Mouse (Mus musculus) embryonic facial prominence, embryonic 12.5 days (tissue): Measurements from ENCODE around the gene Fam183b. TPM values are rescaled to one million over a fixed set of nuclear protein-coding genes. Genes with fewer than 3 reads are reported as not detected.
A peak's percentile ranks its signal among the peaks of the same experiment; 100 is the strongest.
"Not testable (repeated sequence)": the region's sequence is repeated elsewhere in the genome, so short reads cannot be mapped to it uniquely, and the experiment has no call there.

Experiments used
- ATAC-seq: fragments of 200-750 bp; cut with Nextera tagmentation; 2 replicates; pipeline ENCODE4 v1.8.0; 2017; ENCODE audit not compliant: insufficient number of reproducible peaks, insufficient read depth, low FRiP score, low TSS enrichment
- H3K27ac ChIP-seq: fragments of 300-500 bp; sonication (generic); 2 replicates; pipeline ENCODE4 v1.5.1; 2016; ENCODE audit warnings: mild to moderate bottlenecking
- H3K27me3 ChIP-seq: fragments of 300-500 bp; sonication (generic); 2 replicates; pipeline ENCODE4 v1.6.1; 2016; ENCODE audit warnings: mild to moderate bottlenecking, moderate library complexity
- H3K36me3 ChIP-seq: fragments of 300-500 bp; sonication (generic); 2 replicates; pipeline ENCODE4 v1.6.1; 2016; ENCODE audit warnings: mild to moderate bottlenecking
- H3K4me1 ChIP-seq: fragments of 300-500 bp; sonication (generic); 2 replicates; pipeline ENCODE4 v1.6.1; 2016
- H3K4me2 ChIP-seq: fragments of 300-500 bp; sonication (generic); replicated peaks from 2 replicates; pipeline ENCODE4 v1.6.1; 2016; ENCODE audit warnings: mild to moderate bottlenecking, moderate library complexity
- H3K4me3 ChIP-seq: fragments of 300-500 bp; sonication (generic); 2 replicates; pipeline ENCODE4 v1.5.1; 2016; ENCODE audit warnings: mild to moderate bottlenecking
- H3K9ac ChIP-seq: fragments of 300-500 bp; sonication (generic); 2 replicates; pipeline ENCODE4 v1.6.1; 2016; ENCODE audit warnings: mild to moderate bottlenecking, moderate library complexity
- H3K9me3 ChIP-seq: fragments of 300-500 bp; sonication (generic); 2 replicates; pipeline ENCODE4 v1.6.1; 2016; ENCODE audit warnings: mild to moderate bottlenecking, moderate library complexity
- WGBS: fragments of 180-500 bp; shearing (Covaris S2); methylation state at CpG from one replicate; pipeline ENCODE4 v1.1.7; 2016; 5-methylcytosine and 5-hydroxymethylcytosine counted together
- polyA plus RNA-seq: library from polyadenylated mRNA; unstranded; fragments of >200 nt; fragmentation: Nextera tagmentation; extraction: Ambion mirVana; gene quantifications from 2 replicates; pipeline ENCODE4 v1.2.1, GENCODE M21; 2016

Gene Fam183b
- 0.42 and 0.59 TPM in 2 replicates for polyA plus RNA-seq

DNA sequence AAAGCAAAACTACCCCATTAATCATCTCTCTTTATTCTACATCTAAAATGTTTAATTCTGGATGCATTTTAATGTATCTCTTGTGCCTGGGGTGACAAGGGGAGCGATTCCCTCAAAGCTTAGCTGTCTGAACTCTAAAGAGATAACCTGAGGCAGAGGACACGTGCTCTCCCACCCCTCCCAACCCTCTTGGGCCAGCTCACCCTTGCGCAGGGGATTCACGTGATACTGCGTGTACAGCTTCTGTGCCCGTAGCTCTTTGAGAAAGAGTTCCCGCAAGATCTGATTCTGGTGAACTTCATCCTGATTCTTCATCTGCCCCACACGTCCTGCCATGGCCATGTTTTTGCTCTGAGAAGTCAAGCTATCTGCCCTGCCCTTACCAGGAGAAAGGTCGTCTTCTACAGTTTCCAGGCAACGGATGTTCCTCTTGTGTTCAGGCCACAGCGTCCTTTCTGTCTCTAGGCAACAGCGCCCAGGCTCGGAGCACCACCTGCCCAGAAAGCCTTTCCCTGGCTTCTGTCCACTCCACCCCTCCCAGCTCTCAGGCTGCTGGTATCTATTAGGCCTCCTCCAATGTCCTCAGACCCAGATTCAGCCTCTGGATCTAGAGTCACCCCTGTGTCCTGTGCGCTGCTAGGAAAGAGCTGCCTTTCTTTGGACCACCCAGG lies at the start of gene Fam183b:
Fam183b (minus strand) TSS at position 403 of the 671 bp plus-strand sequence.
- Histone ChIP-seq H3K36me3 (no peaks in the 10 kb centered on the region), H3K9ac (no peak within 1 kb of the TSS), H3K27ac (no peak within 1 kb of the TSS), H3K4me1 (peaks cover 7% of the 10 kb centered on the region), H3K9me3 (no peaks in the 10 kb centered on the region), H3K4me3 (no peak within 1 kb of the TSS), H3K27me3 (no peaks in the 10 kb centered on the region), H3K4me2 (0 out of 2 replicates have a peak within 1 kb of the TSS, but pooled peaks have one; percentile 13)
- peak; percentile 28; the same call in 1 of the 2 replicates for ATAC-seq
- 39% methylated on average over 14 of the region's 14 CpGs for WGBS

DNA sequence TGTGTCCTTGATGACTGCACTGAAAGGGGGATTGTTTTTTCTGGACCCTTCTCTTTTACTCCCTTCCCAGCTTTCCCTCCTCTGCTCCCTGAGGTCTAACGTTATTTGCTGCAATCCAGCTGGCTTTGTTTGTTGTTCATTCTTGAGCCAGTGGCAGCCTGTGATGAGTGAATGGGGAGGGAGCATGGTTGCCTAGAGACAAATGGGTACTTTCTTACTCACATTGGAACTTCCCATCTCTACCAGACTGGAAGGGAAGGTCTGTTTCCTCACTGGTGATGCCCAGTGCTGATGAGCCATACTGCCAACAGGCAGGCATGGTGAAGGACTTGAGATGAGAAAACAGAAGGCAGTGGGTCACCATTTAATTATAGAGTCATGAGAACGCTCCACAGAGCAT lies 48.0 kb upstream of the Fam183b start:
- Histone ChIP-seq H3K36me3 (peaks cover 38% of the 10 kb centered on the region), H3K9ac (no peak overlapping the region)
- 76% methylated on average over 2 of the region's 2 CpGs for WGBS

DNA sequence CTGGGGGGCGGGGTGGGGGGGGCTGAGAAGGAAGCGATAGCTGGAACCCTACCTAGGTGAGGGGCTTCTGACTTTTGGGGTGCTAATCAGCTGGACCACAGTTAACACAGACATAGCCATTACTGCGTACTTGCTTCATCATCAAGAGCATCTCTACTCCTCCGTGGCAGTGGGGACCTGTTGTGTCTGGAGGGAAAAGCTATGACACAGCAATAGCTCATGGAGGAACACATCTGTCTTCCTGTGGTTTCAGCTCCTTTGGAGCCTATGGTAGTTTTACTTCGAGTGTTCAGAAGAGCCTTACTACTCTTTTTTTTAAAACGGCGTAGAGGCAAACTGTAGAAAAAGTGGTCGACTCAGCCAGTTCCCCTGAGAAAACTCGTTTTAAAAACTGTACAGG lies 45.9 kb upstream of the Fam183b start:
- Histone ChIP-seq H3K27me3 (no peaks in the 10 kb centered on the region), H3K4me3 (peak overlapping the region; percentile 77), H3K9ac (peak overlapping the region; percentile 72), H3K36me3 (peaks cover 26% of the 10 kb centered on the region), H3K4me1 (peaks cover 6% of the 10 kb centered on the region), H3K9me3 (no peaks in the 10 kb centered on the region), H3K27ac (0 out of 2 replicates have a peak overlapping the region, but pooled peaks have one; percentile 9), H3K4me2 (peak overlapping the region; percentile 88)
- 48% methylated on average over 9 of the region's 9 CpGs for whole genome bisulfite sequencing
- ATAC-seq, result no peak

More for the DNA sequence above, 48.0 kb upstream of the Fam183b start:
- Histone ChIP-seq H3K4me3 (no peak overlapping the region), H3K27me3 (no peaks in the 10 kb centered on the region), H3K9me3 (no peaks in the 10 kb centered on the region), H3K4me1 (peaks cover 6% of the 10 kb centered on the region), H3K27ac (no peak overlapping the region), H3K4me2 (no peak overlapping the region)
- ATAC-seq, result no peak

DNA sequence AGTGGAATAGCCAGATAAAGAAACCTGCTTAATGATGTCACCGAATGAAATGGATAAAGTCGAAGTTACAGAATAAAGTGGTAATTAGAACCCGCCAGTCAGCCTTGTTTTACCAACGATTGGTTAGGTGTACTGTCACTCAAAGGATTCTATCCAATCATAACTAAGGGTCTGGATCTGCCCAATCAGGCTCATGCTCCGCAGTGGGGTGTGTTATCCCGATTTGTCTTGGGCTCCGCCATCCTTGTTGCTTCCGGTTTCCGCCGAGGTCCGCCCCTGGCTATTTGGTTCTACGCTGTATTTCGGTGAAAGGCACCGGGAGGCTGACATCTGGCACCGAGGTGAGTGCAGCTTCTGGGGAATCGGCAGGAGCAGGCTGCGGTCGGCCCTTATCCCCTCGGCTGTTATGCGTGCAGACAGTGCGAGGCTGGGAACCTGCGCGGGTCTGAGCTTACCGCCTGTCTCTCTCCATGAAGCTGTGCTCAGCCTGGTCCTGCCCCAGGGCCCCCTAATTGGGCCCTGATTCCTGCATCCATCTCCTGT lies 45.2 kb upstream of the Fam183b start, which contains the start of gene Gm12258:
Gm12258 (plus strand) TSS at position 240 of the 543 bp plus-strand sequence.
- Histone ChIP-seq H3K27me3 (no peaks in the 10 kb centered on the region), H3K4me2 (peak within 1 kb of the TSS; percentile 88), H3K4me1 (peaks cover 6% of the 10 kb centered on the region), H3K36me3 (peaks cover 20% of the 10 kb centered on the region), H3K4me3 (peak within 1 kb of the TSS; percentile 77), H3K27ac (peak within 1 kb of the TSS; percentile 9; the same call in 1 of the 2 replicates), H3K9ac (peak within 1 kb of the TSS; percentile 72), H3K9me3 (no peaks in the 10 kb centered on the region)
- peak; percentile 99 for ATAC-seq
- WGBS, result under 1% methylated on average over 24 of the region's 24 CpGs

DNA sequence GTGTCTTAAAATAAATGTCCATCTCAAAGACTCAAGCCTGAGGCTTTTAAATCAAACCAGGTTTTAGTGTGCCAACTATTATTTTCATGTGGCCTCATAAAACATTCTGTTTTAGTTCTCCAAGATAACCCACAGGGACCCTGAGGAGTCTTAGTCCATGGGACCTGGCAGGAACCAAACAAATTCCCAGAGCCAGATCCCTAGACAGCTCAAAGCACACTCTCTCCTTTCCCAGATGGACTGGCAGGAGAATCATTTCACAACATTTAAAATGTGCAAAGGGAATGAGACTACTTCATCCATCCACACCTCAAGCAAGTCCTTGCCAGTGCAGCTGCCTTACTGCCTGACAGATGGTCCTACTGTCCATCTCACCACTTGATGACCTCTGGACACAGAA lies 37.2 kb upstream of the Fam183b start, which contains the start of gene Olfr311:
Olfr311 (plus strand) TSS at position 301 of the 400 bp plus-strand sequence.
- H3K27ac ChIP-seq, H3K4me2 ChIP-seq, H3K9me3 ChIP-seq, H3K4me3 ChIP-seq, ATAC-seq, H3K9ac ChIP-seq, H3K4me1 ChIP-seq, H3K36me3 ChIP-seq, H3K27me3 ChIP-seq: not testable (repeated sequence)

DNA sequence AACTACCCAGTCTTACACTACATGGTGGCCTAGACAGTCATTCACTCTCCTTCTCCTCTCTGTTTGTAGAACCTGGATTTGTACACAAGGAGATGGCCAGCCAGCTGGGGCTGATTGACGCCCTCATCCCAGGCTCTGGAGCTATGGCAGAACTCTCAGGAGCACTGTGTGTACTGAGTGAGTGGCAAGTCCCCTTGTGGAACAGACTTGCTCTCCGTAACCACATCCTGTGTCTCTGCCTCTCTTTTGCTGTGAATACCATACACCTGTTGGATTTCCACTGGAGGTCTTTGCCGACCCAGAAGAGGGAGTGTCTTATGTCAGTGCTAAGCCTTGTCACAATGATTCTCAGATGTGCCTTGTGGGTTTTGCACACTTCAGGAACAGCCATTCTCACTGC lies 30.8 kb upstream of the Fam183b start:
- H3K4me2 ChIP-seq, H3K4me1 ChIP-seq, H3K27me3 ChIP-seq, H3K4me3 ChIP-seq, ATAC-seq, H3K36me3 ChIP-seq, H3K9me3 ChIP-seq, H3K27ac ChIP-seq, H3K9ac ChIP-seq: not testable (repeated sequence)
- 76% methylated on average over 3 of the region's 3 CpGs for WGBS

DNA sequence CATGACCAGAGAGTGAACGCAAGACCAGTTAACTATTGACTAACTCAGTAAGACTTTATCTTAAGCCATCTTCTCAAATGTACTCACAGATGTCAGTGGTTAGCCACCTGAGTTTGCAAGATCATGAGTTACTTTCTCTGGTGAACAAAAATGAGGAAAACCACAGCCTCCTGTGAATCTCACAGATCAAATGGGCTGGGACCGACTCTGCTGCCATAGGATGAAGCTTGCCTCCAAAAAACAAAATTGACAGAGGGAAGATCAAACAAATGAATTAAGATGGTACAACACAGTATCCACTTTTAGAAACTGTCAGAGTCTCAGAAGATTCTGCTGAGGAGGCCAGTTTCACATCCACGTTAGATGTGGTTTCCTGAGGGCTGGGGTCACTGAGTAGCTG lies 28.0 kb upstream of the Fam183b start:
- no peaks in the 10 kb centered on the region for H3K36me3 ChIP-seq
- H3K4me2 ChIP-seq, result no peak overlapping the region
- H3K27me3 ChIP-seq, result no peaks in the 10 kb centered on the region
- no peak overlapping the region for H3K27ac ChIP-seq
- H3K4me1 ChIP-seq, result no peaks in the 10 kb centered on the region
- H3K4me3 ChIP-seq, result no peak overlapping the region
- no peak overlapping the region for H3K9ac ChIP-seq
- no peak for ATAC-seq
- no peaks in the 10 kb centered on the region for H3K9me3 ChIP-seq
- 73% methylated on average over 3 of the region's 3 CpGs for WGBS

DNA sequence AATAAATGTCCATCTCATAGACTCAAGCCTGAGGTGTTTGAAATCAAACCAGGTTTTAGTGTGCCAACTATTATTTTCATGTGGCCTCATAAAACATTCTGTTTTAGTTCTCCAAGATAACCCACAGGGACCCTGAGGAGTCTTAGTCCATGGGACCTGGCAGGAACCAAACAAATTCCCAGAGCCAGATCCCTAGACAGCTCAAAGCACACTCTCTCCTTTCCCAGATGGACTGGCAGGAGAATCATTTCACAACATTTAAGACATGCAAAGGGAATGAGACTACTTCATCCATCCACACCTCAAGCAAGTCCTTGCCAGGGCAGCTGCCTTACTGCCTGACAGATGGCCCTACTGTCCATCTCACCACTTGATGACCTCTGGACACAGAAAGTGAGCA lies 27.2 kb upstream of the Fam183b start, which contains the start of gene Olfr312:
Olfr312 (plus strand) TSS at position 301 of the 400 bp plus-strand sequence.
- H3K9me3 ChIP-seq, H3K36me3 ChIP-seq, H3K27ac ChIP-seq, H3K4me3 ChIP-seq, H3K4me2 ChIP-seq, H3K27me3 ChIP-seq, H3K4me1 ChIP-seq, ATAC-seq, H3K9ac ChIP-seq: not testable (repeated sequence)

DNA sequence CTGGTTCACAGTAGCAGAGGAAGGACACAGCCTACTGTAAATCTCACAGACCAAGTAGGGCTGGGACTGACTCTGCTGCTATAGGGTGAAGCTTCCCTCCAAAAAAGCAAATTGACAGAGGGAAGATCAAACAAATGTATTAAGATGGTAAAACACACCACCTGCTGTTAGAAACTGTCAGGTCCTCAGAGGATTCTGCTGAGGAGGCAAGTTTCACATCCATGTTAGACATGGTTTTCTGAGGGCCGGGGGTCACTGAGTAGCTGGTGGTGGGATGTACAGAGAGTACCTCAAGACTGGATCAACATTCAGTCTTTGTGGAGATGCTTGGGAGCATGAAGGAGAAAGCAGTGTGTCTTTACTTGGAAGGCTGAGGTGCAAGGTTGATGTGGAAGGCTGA lies 13.9 kb upstream of the Fam183b start:
- Histone ChIP-seq H3K9ac (no peak overlapping the region), H3K4me2 (no peak overlapping the region), H3K27me3 (no peaks in the 10 kb centered on the region), H3K36me3 (no peaks in the 10 kb centered on the region), H3K27ac (no peak overlapping the region), H3K4me3 (no peak overlapping the region), H3K9me3 (no peaks in the 10 kb centered on the region), H3K4me1 (no peaks in the 10 kb centered on the region)
- ATAC-seq, result no peak
- WGBS, result 82% methylated on average over 1 of the region's 1 CpGs

DNA sequence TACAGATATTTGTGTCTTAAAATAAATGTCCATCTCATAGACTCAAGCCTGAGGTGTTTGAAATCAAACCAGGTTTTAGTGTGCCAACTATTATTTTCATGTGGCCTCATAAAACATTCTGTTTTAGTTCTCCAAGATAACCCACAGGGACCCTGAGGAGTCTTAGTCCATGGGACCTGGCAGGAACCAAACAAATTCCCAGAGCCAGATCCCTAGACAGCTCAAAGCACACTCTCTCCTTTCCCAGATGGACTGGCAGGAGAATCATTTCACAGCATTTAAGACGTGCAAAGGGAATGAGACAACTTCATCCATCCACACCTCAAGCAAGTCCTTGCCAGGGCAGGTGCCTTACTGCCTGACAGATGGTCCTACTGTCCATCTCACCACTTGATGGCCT lies 12.9 kb upstream of the Fam183b start, which contains the start of gene Olfr313:
Olfr313 (plus strand) TSS at position 301 of the 400 bp plus-strand sequence.
- H3K9ac ChIP-seq, H3K27ac ChIP-seq, H3K4me1 ChIP-seq, H3K36me3 ChIP-seq, H3K9me3 ChIP-seq, H3K4me2 ChIP-seq, H3K4me3 ChIP-seq, H3K27me3 ChIP-seq, ATAC-seq: not testable (repeated sequence)
- WGBS, result 50% methylated on average over 1 of the region's 1 CpGs

DNA sequence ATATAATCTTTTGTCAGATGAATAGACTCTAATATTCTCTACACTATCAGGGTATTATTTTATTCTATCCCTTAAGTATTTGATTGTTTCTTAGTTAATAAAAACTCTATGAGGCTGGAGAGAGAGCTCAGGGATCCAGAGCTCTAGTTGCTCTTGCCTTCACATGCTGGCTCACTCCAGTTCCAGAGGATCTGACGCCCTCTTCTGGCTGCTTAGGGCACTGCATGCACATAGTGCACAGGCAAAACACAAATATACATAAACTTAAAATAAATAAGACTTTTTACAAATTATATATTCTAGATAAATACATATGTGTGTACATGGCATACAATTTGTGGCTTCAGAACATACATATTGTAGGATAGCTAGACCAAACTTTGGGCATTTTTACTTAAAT lies 10.2 kb upstream of the Fam183b start:
- Histone ChIP-seq H3K9ac (no peak overlapping the region), H3K4me1 (no peaks in the 10 kb centered on the region), H3K27ac (no peak overlapping the region), H3K4me2 (no peak overlapping the region), H3K9me3 (no peaks in the 10 kb centered on the region), H3K36me3 (no peaks in the 10 kb centered on the region), H3K4me3 (no peak overlapping the region), H3K27me3 (no peaks in the 10 kb centered on the region)
- no peak for ATAC-seq
- WGBS, result 3% methylated on average over 1 of the region's 1 CpGs

DNA sequence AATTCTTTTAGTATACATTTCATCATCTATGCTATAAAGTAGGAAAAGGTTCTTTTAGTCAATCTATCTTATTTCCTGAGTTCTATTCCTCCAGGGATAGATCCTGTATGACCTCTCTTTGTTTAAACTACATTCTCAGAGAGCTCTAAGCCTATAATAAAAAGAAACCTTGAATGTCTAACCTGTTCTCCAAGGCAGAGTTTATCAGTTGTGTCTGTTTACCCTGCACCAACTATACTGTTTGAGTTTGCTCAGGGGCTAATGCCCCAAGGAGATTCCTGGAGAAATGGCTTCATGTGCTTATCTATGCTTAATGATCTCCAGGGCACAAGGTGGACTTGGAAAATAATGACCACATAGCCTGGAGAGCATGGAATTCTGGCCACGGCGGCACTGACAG lies 2.6 kb upstream of the Fam183b start:
- Histone ChIP-seq H3K36me3 (no peaks in the 10 kb centered on the region), H3K27me3 (no peaks in the 10 kb centered on the region), H3K27ac (no peak overlapping the region), H3K4me2 (no peak overlapping the region), H3K9ac (no peak overlapping the region), H3K4me3 (no peak overlapping the region), H3K4me1 (peaks cover 7% of the 10 kb centered on the region), H3K9me3 (no peaks in the 10 kb centered on the region)
- no peak for ATAC-seq
- 83% methylated on average over 2 of the region's 2 CpGs for WGBS
